Mouse (Mus musculus): ENCODE measurements around the gene Fstl4. TPM values are rescaled to one million over a fixed set of nuclear protein-coding genes. Genes with fewer than 3 reads are reported as not detected.

The Fstl4 gene
- total and polyA plus RNA-seq, 3 experiments: not detected

- Histone ChIP-seq H3K4me3 (ENCODE audit: control insufficient read depth in 1 of 2, insufficient read depth in 1 of 2, low read depth in 2 of 2, low read length in 2 of 2) (no peak overlapping the region), H3K9ac (ENCODE audit: control insufficient read depth, low read depth, low read length, poor library complexity, severe bottlenecking) (no peak overlapping the region), H3K27me3 (ENCODE audit: control insufficient read depth in 1 of 2, insufficient read depth in 2 of 2, low read length in 2 of 2) (no peaks in the 10 kb centered on the region), H3K9me3 (replicated peaks; ENCODE audit: insufficient read depth, low read length) (no peaks in the 10 kb centered on the region), H3K36me3 (ENCODE audit: control insufficient read depth in 1 of 2, insufficient read depth in 2 of 2, low read length in 2 of 2) (no peaks in the 10 kb centered on the region), H3K27ac (ENCODE audit: control insufficient read depth, low read depth, low read length) (no peak overlapping the region), H3K79me2 (ENCODE audit: control insufficient read depth, insufficient read depth, low read length, poor library complexity) (no peaks in the 10 kb centered on the region), H3K4me1 (ENCODE audit: control insufficient read depth in 1 of 2, insufficient read depth in 2 of 2, low read length in 2 of 2) (no peaks in the 10 kb centered on the region)
- no peak for DNase-seq (ENCODE audit: low read depth, low spot score)
- TF ChIP-seq MAX (IDR thresholded peaks at IDR 0.05; ENCODE audit: low read length) (no peak), E2F4 (IDR thresholded peaks at IDR 0.05; ENCODE audit: borderline replicate concordance, low read depth, low read length) (no peak), POLR2A (IDR thresholded peaks at IDR 0.05; ENCODE audit: control insufficient read depth in 1 of 2, insufficient read depth in 1 of 2, low read depth in 1 of 2, low read length in 2 of 2, poor library complexity in 1 of 2) (no peak), SIN3A (IDR thresholded peaks at IDR 0.05; ENCODE audit: low read length) (no peak), KAT2A (conservative IDR thresholded peaks at IDR 0.05; ENCODE audit: low read depth, low read length) (no peak), GATA1 (IDR thresholded peaks at IDR 0.05; ENCODE audit: low read depth, low read length) (no peak), HCFC1 (IDR thresholded peaks at IDR 0.05; ENCODE audit: low read depth, low read length) (no peak), MAZ (IDR thresholded peaks at IDR 0.05; ENCODE audit: low read depth, low read length) (no peak), POLR2AphosphoS2 (IDR thresholded peaks at IDR 0.05; ENCODE audit: low read length) (no peak), MAFK (IDR thresholded peaks at IDR 0.05; ENCODE audit: borderline replicate concordance, low read depth, low read length) (no peak), NELFE (IDR thresholded peaks at IDR 0.05; ENCODE audit: low read depth, low read length) (no peak), CHD2 (IDR thresholded peaks at IDR 0.05; ENCODE audit: low read length) (no peak), ZC3H11A (IDR thresholded peaks at IDR 0.05; ENCODE audit: low read depth, low read length) (no peak), MEF2A (IDR thresholded peaks at IDR 0.05; ENCODE audit: extremely low read depth, insufficient replicate concordance, low read depth, low read length, poor library complexity, severe bottlenecking) (no peak), TCF12 (IDR thresholded peaks at IDR 0.05; ENCODE audit: low read depth, low read length) (no peak), POLR2AphosphoS5 (IDR thresholded peaks at IDR 0.05; ENCODE audit: borderline replicate concordance, low read depth, low read length) (no peak), MYC (IDR thresholded peaks at IDR 0.05; ENCODE audit: low read depth, low read length) (no peak), ETS1 (IDR thresholded peaks at IDR 0.05; ENCODE audit: low read depth, low read length) (no peak), GABPA (IDR thresholded peaks at IDR 0.05; ENCODE audit: low read depth, low read length) (no peak)
Observed at GRCm38 (mm10) chr11:53035414-53035813, 271.0 kb downstream of the Fstl4 start.

DNA sequence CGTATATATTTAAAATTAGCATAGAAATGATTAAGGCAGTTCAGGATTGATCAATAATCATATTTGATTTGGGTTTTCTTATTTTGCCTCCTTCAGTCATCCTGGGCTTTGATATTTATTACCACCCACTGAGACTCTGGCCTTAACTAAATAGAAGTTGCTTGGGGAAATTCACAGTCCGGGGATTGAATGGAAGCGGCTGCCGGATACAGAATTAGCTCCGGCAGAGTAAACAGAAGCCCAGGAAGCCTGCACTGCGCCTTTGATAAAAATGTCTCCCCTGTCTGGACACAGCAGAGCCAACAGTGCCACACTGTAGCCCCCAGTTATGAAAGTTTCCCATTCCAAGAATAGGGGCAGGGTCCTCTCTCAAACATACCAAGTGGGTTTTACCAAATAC lies 282.4 kb downstream of the Fstl4 start:
- Histone ChIP-seq H3K79me2 (ENCODE audit: control insufficient read depth, insufficient read depth, low read length, poor library complexity) (no peaks in the 10 kb centered on the region), H3K36me3 (ENCODE audit: control insufficient read depth in 1 of 2, insufficient read depth in 2 of 2, low read length in 2 of 2) (no peaks in the 10 kb centered on the region), H3K4me3 (ENCODE audit: control insufficient read depth in 1 of 2, insufficient read depth in 1 of 2, low read depth in 2 of 2, low read length in 2 of 2) (no peak overlapping the region), H3K9me3 (replicated peaks; ENCODE audit: insufficient read depth, low read length) (no peaks in the 10 kb centered on the region), H3K27ac (ENCODE audit: control insufficient read depth, low read depth, low read length) (no peak overlapping the region), H3K4me1 (ENCODE audit: control insufficient read depth in 1 of 2, insufficient read depth in 2 of 2, low read length in 2 of 2) (no peaks in the 10 kb centered on the region), H3K27me3 (ENCODE audit: control insufficient read depth in 1 of 2, insufficient read depth in 2 of 2, low read length in 2 of 2) (no peaks in the 10 kb centered on the region), H3K9ac (ENCODE audit: control insufficient read depth, low read depth, low read length, poor library complexity, severe bottlenecking) (no peak overlapping the region)
- DNase-seq (ENCODE audit: low read depth, low spot score): no peak
- TF ChIP-seq POLR2AphosphoS5 (IDR thresholded peaks at IDR 0.05; ENCODE audit: borderline replicate concordance, low read depth, low read length) (no peak), EP300 (IDR thresholded peaks at IDR 0.05; ENCODE audit: low read depth in 1 of 2, low read length in 2 of 2) (no peak), SMC3 (IDR thresholded peaks at IDR 0.05; ENCODE audit: low read depth, low read length) (no peak), RAD21 (IDR thresholded peaks at IDR 0.05; ENCODE audit: low read depth, low read length) (no peak), MYC (IDR thresholded peaks at IDR 0.05; ENCODE audit: low read depth, low read length) (no peak), TBP (IDR thresholded peaks at IDR 0.05; ENCODE audit: low read depth, low read length) (no peak), ZNF384 (IDR thresholded peaks at IDR 0.05; ENCODE audit: low read depth, low read length) (no peak), HCFC1 (IDR thresholded peaks at IDR 0.05; ENCODE audit: low read depth, low read length) (no peak), GABPA (IDR thresholded peaks at IDR 0.05; ENCODE audit: low read depth, low read length) (no peak), MEF2A (IDR thresholded peaks at IDR 0.05; ENCODE audit: extremely low read depth, insufficient replicate concordance, low read depth, low read length, poor library complexity, severe bottlenecking) (no peak), ZKSCAN1 (IDR thresholded peaks at IDR 0.05; ENCODE audit: low read depth, low read length) (no peak), NRF1 (IDR thresholded peaks at IDR 0.05; ENCODE audit: insufficient read depth, low read depth, low read length, poor library complexity, severe bottlenecking) (no peak)

Data from MEL (cell line).